Mouse (Mus musculus): ENCODE results near the gene Klk1b16. TPM values are rescaled to one million over a fixed set of nuclear protein-coding genes. Genes with fewer than 3 reads are reported as not detected.

The Klk1b16 gene
- polyA plus RNA-seq (2014; fragmentation: Illumina TruSeq; extraction: RNeasy Lipid Tissue Mini Kit (QIAGEN cat#74804); ENCODE audit: low read depth, low replicate concordance), result 0.99 TPM

DNA sequence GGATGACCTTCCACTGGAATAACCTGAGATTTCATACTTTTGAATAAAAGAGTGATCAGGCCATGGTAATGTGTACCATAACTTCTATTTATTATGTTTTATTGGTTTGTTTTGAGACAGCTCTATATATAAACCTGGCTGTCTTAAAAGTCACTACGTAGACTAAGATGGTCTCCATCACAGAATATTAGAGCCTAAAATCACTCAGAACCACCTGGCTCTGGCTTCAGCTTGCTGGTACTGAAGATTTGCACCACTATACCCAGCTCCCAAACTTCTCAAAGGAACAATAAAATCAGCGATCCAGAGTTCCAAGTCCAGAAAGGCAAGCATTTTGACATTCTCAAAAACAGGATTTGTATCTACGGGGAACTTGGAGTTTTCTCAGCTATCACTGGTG is at the start of gene Klk1b16:
Gene Klk1b16 (plus strand): TSS at position 301 of the 400 bp plus-strand sequence.

DNA sequence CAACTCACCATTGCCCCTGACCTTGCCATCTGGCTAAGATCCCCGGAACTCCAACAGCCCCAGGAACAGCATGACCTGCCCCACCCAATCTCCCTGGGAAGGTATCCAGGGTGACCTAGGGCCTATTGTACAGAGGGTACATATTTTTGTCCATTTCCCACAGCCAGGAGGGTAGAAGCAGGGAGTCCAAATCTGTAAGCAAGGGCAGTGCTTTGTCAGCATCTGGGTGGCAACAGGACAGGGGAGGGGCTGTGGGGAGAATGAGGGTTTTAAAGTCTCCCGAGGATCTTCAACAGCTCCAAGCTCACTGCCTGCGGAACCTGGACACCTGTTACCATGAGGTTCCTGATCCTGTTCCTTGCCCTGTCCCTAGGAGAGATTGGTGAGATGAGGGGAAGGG is 34.5 kb upstream of the Klk1b16 start, which contains the start of gene Klk1b21:
Gene Klk1b21 (plus strand): TSS at position 301 of the 400 bp plus-strand sequence.

DNA sequence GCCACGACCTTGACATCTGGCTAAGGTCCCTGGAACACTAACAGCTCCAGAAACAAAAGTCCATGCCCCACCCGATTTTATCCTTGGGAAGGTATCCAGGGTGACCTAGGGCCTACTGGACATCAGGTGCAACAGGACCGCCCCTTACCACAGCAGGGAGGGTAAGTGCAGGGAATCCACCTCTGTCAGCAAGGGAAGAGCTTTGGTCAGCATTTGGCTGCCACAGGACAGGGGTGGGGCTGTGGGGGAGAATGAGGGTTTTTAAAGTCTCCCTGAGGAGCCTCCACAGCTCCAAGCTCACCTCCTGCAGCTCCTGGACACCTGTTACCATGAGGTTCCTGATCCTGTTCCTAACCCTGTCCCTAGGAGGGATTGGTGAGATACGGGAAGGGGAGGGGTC is 24.2 kb upstream of the Klk1b16 start, which contains the start of gene Klk1b22:
Gene Klk1b22 (plus strand): TSS at position 301 of the 400 bp plus-strand sequence.

DNA sequence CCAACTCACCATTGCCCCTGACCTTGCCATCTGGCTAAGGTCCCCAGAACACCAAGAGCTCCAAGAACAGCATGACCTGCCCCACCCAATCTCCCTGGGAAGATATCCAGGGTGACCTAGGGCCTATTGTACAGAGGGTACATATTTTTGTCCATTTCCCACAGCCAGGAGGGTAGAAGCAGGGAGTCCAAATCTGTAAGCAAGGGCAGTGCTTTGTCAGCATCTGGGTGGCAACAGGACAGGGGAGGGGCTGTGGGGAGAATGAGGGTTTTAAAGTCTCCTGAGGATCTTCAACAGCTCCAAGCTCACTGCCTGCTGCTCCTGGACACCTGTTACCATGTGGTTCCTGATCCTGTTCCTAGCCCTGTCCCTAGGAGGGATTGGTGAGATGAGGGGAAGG is 51.4 kb downstream of the Klk1b16 start, which contains the start of gene Klk1b24:
Gene Klk1b24 (plus strand): TSS at position 301 of the 400 bp plus-strand sequence.

Other genes starting within 250 kb of the Klk1b16 start
- gene Klk15, start 203.0 kb upstream of the Klk1b16 start, polyA plus RNA-seq (2014; fragmentation: Illumina TruSeq; extraction: RNeasy Lipid Tissue Mini Kit (QIAGEN cat#74804); ENCODE audit: low read depth, low replicate concordance), result not detected
- 120 TPM for gene Klk1b8, start 186.1 kb upstream of the Klk1b16 start, polyA plus RNA-seq (2014; fragmentation: Illumina TruSeq; extraction: RNeasy Lipid Tissue Mini Kit (QIAGEN cat#74804); ENCODE audit: low read depth, low replicate concordance)
- not detected for gene Klk1b1, start 170.0 kb upstream of the Klk1b16 start, polyA plus RNA-seq (2014; fragmentation: Illumina TruSeq; extraction: RNeasy Lipid Tissue Mini Kit (QIAGEN cat#74804); ENCODE audit: low read depth, low replicate concordance)
- gene Klk1b9, start 160.7 kb upstream of the Klk1b16 start, polyA plus RNA-seq (2014; fragmentation: Illumina TruSeq; extraction: RNeasy Lipid Tissue Mini Kit (QIAGEN cat#74804); ENCODE audit: low read depth, low replicate concordance), result 11.7 TPM
- not detected for gene Klk1b11, start 140.9 kb upstream of the Klk1b16 start, polyA plus RNA-seq (2014; fragmentation: Illumina TruSeq; extraction: RNeasy Lipid Tissue Mini Kit (QIAGEN cat#74804); ENCODE audit: low read depth, low replicate concordance)
- 6.9 TPM for gene Klk1b26, start 124.6 kb upstream of the Klk1b16 start, polyA plus RNA-seq (2014; fragmentation: Illumina TruSeq; extraction: RNeasy Lipid Tissue Mini Kit (QIAGEN cat#74804); ENCODE audit: low read depth, low replicate concordance)
- gene Klk1b27, start 84.5 kb upstream of the Klk1b16 start, polyA plus RNA-seq (2014; fragmentation: Illumina TruSeq; extraction: RNeasy Lipid Tissue Mini Kit (QIAGEN cat#74804); ENCODE audit: low read depth, low replicate concordance), result 7.8 TPM
- gene Klk1b21, start 34.4 kb upstream of the Klk1b16 start, polyA plus RNA-seq (2014; fragmentation: Illumina TruSeq; extraction: RNeasy Lipid Tissue Mini Kit (QIAGEN cat#74804); ENCODE audit: low read depth, low replicate concordance), result 28.5 TPM
- 6.4 TPM for gene Klk1b22, start 24.1 kb upstream of the Klk1b16 start, polyA plus RNA-seq (2014; fragmentation: Illumina TruSeq; extraction: RNeasy Lipid Tissue Mini Kit (QIAGEN cat#74804); ENCODE audit: low read depth, low replicate concordance)
- gene Klk1b24, start 51.5 kb downstream of the Klk1b16 start, polyA plus RNA-seq (2014; fragmentation: Illumina TruSeq; extraction: RNeasy Lipid Tissue Mini Kit (QIAGEN cat#74804); ENCODE audit: low read depth, low replicate concordance), result 10.9 TPM
- gene Klk1b3, start 61.4 kb downstream of the Klk1b16 start, polyA plus RNA-seq (2014; fragmentation: Illumina TruSeq; extraction: RNeasy Lipid Tissue Mini Kit (QIAGEN cat#74804); ENCODE audit: low read depth, low replicate concordance), result 2.6 TPM
- not detected for gene Klk1b4, start 70.7 kb downstream of the Klk1b16 start, polyA plus RNA-seq (2014; fragmentation: Illumina TruSeq; extraction: RNeasy Lipid Tissue Mini Kit (QIAGEN cat#74804); ENCODE audit: low read depth, low replicate concordance)
- gene Klk1b5, start 79.2 kb downstream of the Klk1b16 start, polyA plus RNA-seq (2014; fragmentation: Illumina TruSeq; extraction: RNeasy Lipid Tissue Mini Kit (QIAGEN cat#74804); ENCODE audit: low read depth, low replicate concordance), result 0.64 TPM
- 1.4 TPM for gene Klk1, start 88.6 kb downstream of the Klk1b16 start, polyA plus RNA-seq (2014; fragmentation: Illumina TruSeq; extraction: RNeasy Lipid Tissue Mini Kit (QIAGEN cat#74804); ENCODE audit: low read depth, low replicate concordance)
- 76.3 TPM for gene Gm36864, start 99.4 kb downstream of the Klk1b16 start, polyA plus RNA-seq (2014; fragmentation: Illumina TruSeq; extraction: RNeasy Lipid Tissue Mini Kit (QIAGEN cat#74804); ENCODE audit: low read depth, low replicate concordance)
- 52.1 TPM for gene 1700028J19Rik, start 109.9 kb downstream of the Klk1b16 start, polyA plus RNA-seq (2014; fragmentation: Illumina TruSeq; extraction: RNeasy Lipid Tissue Mini Kit (QIAGEN cat#74804); ENCODE audit: low read depth, low replicate concordance)
- 32.7 TPM for gene 2410002F23Rik, start 110.0 kb downstream of the Klk1b16 start, polyA plus RNA-seq (2014; fragmentation: Illumina TruSeq; extraction: RNeasy Lipid Tissue Mini Kit (QIAGEN cat#74804); ENCODE audit: low read depth, low replicate concordance)
- not detected for gene Acp4, start 120.6 kb downstream of the Klk1b16 start, polyA plus RNA-seq (2014; fragmentation: Illumina TruSeq; extraction: RNeasy Lipid Tissue Mini Kit (QIAGEN cat#74804); ENCODE audit: low read depth, low replicate concordance)
- 13.7 TPM for gene Gm15517, start 124.7 kb downstream of the Klk1b16 start, polyA plus RNA-seq (2014; fragmentation: Illumina TruSeq; extraction: RNeasy Lipid Tissue Mini Kit (QIAGEN cat#74804); ENCODE audit: low read depth, low replicate concordance)
- 0.48 TPM for gene Clec11a, start 170.1 kb downstream of the Klk1b16 start, polyA plus RNA-seq (2014; fragmentation: Illumina TruSeq; extraction: RNeasy Lipid Tissue Mini Kit (QIAGEN cat#74804); ENCODE audit: low read depth, low replicate concordance)
- gene Shank1, start 173.5 kb downstream of the Klk1b16 start, polyA plus RNA-seq (2014; fragmentation: Illumina TruSeq; extraction: RNeasy Lipid Tissue Mini Kit (QIAGEN cat#74804); ENCODE audit: low read depth, low replicate concordance), result 0.31 TPM
- 0.07 TPM for gene Syt3, start 247.3 kb downstream of the Klk1b16 start, polyA plus RNA-seq (2014; fragmentation: Illumina TruSeq; extraction: RNeasy Lipid Tissue Mini Kit (QIAGEN cat#74804); ENCODE audit: low read depth, low replicate concordance)
- 1.1 TPM for gene 1700008O03Rik, start 249.1 kb downstream of the Klk1b16 start, polyA plus RNA-seq (2014; fragmentation: Illumina TruSeq; extraction: RNeasy Lipid Tissue Mini Kit (QIAGEN cat#74804); ENCODE audit: low read depth, low replicate concordance)

Measured in testis, adult 10 weeks (tissue).